Mouse (Mus musculus): ENCODE data around the gene Kif26a. TPM values are rescaled to one million over a fixed set of nuclear protein-coding genes. Genes with fewer than 3 reads are reported as not detected.

The Kif26a gene
- polyA plus RNA-seq, 1 experiment from 2014 or later: 4.4 TPM

GRCm38 (mm10) chr12:112145211-112145874 lies 665 bp upstream of the Kif26a start:
- Histone ChIP-seq H3K4me3 (ENCODE audit: low read length) (peak overlapping the region; percentile 61), H3K4me2 (replicated peaks; ENCODE audit: low read depth, low read length) (peak overlapping the region; percentile 87), H3K27me3 (ENCODE audit: insufficient read depth, low read length) (peaks cover 62% of the 10 kb centered on the region), H3K27ac (ENCODE audit: low read length) (peak overlapping the region; percentile 58; the same call in 1 of the 2 replicates), H3K4me1 (ENCODE audit: insufficient read depth, low read length) (peaks cover 48% of the 10 kb centered on the region), H3K9ac (replicated peaks; ENCODE audit: low read length) (no peak overlapping the region; the same call in 1 of the 2 replicates), H3K36me3 (ENCODE audit: insufficient read depth, low read length) (no peaks in the 10 kb centered on the region), H3K9me3 (ENCODE audit: low read length) (no peaks in the 10 kb centered on the region)
- WGBS: under 1% methylated on average over 37 of the region's 37 CpGs
- ATAC-seq (ENCODE audit: low FRiP score, low TSS enrichment): peak; percentile 47

GRCm38 (mm10) chr12:112147365-112147764 lies 1.4 kb downstream of the Kif26a start:
- no peak for ATAC-seq (ENCODE audit: low FRiP score, low TSS enrichment)
- Histone ChIP-seq H3K36me3 (ENCODE audit: insufficient read depth, low read length) (no peaks in the 10 kb centered on the region), H3K27me3 (ENCODE audit: insufficient read depth, low read length) (peaks cover 46% of the 10 kb centered on the region), H3K9ac (replicated peaks; ENCODE audit: low read length) (peak overlapping the region; percentile 73), H3K27ac (ENCODE audit: low read length) (0 out of 2 replicates have a peak overlapping the region, but pooled peaks have one; percentile 58), H3K4me1 (ENCODE audit: insufficient read depth, low read length) (peaks cover 63% of the 10 kb centered on the region), H3K4me3 (ENCODE audit: low read length) (peak overlapping the region; percentile 61), H3K4me2 (replicated peaks; ENCODE audit: low read depth, low read length) (peak overlapping the region; percentile 87), H3K9me3 (ENCODE audit: low read length) (no peaks in the 10 kb centered on the region)
- WGBS: 39% methylated on average over 5 of the region's 5 CpGs

- Histone ChIP-seq H3K36me3 (ENCODE audit: insufficient read depth, low read length) (no peaks in the 10 kb centered on the region), H3K27me3 (ENCODE audit: insufficient read depth, low read length) (peaks cover 20% of the 10 kb centered on the region), H3K9me3 (ENCODE audit: low read length) (no peaks in the 10 kb centered on the region), H3K4me3 (ENCODE audit: low read length) (no peak overlapping the region), H3K4me1 (ENCODE audit: insufficient read depth, low read length) (peaks cover 49% of the 10 kb centered on the region), H3K9ac (replicated peaks; ENCODE audit: low read length) (no peak overlapping the region), H3K4me2 (replicated peaks; ENCODE audit: low read depth, low read length) (peak overlapping the region; percentile 3; the same call in 1 of the 2 replicates), H3K27ac (ENCODE audit: low read length) (no peak overlapping the region)
- ATAC-seq (ENCODE audit: low FRiP score, low TSS enrichment): no peak
- 40% methylated on average over 7 of the region's 7 CpGs for WGBS
Observed at GRCm38 (mm10) chr12:112150011-112150410, 4.0 kb downstream of the Kif26a start.

- 32% methylated on average over 12 of the region's 12 CpGs for whole genome bisulfite sequencing
- no peaks in the 10 kb centered on the region for H3K36me3 ChIP-seq (ENCODE audit: insufficient read depth, low read length)
- H3K9me3 ChIP-seq (ENCODE audit: low read length): no peaks in the 10 kb centered on the region
- ATAC-seq (ENCODE audit: low FRiP score, low TSS enrichment): peak; percentile 46; the same call in 1 of the 2 replicates
- no peak overlapping the region for H3K9ac ChIP-seq (replicated peaks; ENCODE audit: low read length)
- no peak overlapping the region for H3K4me3 ChIP-seq (ENCODE audit: low read length)
- peaks cover 15% of the 10 kb centered on the region for H3K27me3 ChIP-seq (ENCODE audit: insufficient read depth, low read length)
- peaks cover 42% of the 10 kb centered on the region for H3K4me1 ChIP-seq (ENCODE audit: insufficient read depth, low read length)
- H3K27ac ChIP-seq (ENCODE audit: low read length): peak overlapping the region; percentile 50; the same call in 1 of the 2 replicates
- 0 out of 2 replicates have a peak overlapping the region, but pooled peaks have one; percentile 9 for H3K4me2 ChIP-seq (replicated peaks; ENCODE audit: low read depth, low read length)
Observed at GRCm38 (mm10) chr12:112151244-112151979, 5.4 kb downstream of the Kif26a start.

- peaks cover 37% of the 10 kb centered on the region for H3K4me1 ChIP-seq (ENCODE audit: insufficient read depth, low read length)
- H3K27ac ChIP-seq (ENCODE audit: low read length): peak overlapping the region; percentile 50; the same call in 1 of the 2 replicates
- WGBS: 39% methylated on average over 6 of the region's 6 CpGs
- peak; percentile 0; the same call in 1 of the 2 replicates for ATAC-seq (ENCODE audit: low FRiP score, low TSS enrichment)
- no peak overlapping the region for H3K9ac ChIP-seq (replicated peaks; ENCODE audit: low read length)
- H3K4me3 ChIP-seq (ENCODE audit: low read length): no peak overlapping the region
- H3K27me3 ChIP-seq (ENCODE audit: insufficient read depth, low read length): peaks cover 15% of the 10 kb centered on the region
- no peaks in the 10 kb centered on the region for H3K9me3 ChIP-seq (ENCODE audit: low read length)
- no peaks in the 10 kb centered on the region for H3K36me3 ChIP-seq (ENCODE audit: insufficient read depth, low read length)
- H3K4me2 ChIP-seq (replicated peaks; ENCODE audit: low read depth, low read length): no peak overlapping the region
Observed at GRCm38 (mm10) chr12:112151980-112152362, 6.0 kb downstream of the Kif26a start.

- Histone ChIP-seq H3K4me3 (ENCODE audit: low read length) (no peak overlapping the region), H3K4me1 (ENCODE audit: insufficient read depth, low read length) (peaks cover 28% of the 10 kb centered on the region), H3K27me3 (ENCODE audit: insufficient read depth, low read length) (peaks cover 4% of the 10 kb centered on the region; the same call in 1 of the 2 replicates), H3K4me2 (replicated peaks; ENCODE audit: low read depth, low read length) (no peak overlapping the region), H3K36me3 (ENCODE audit: insufficient read depth, low read length) (no peaks in the 10 kb centered on the region; the same call in 1 of the 2 replicates), H3K9me3 (ENCODE audit: low read length) (no peaks in the 10 kb centered on the region), H3K9ac (replicated peaks; ENCODE audit: low read length) (no peak overlapping the region), H3K27ac (ENCODE audit: low read length) (peak overlapping the region; percentile 69; the same call in 1 of the 2 replicates)
- WGBS: 83% methylated on average over 12 of the region's 12 CpGs
- no peak for ATAC-seq (ENCODE audit: low FRiP score, low TSS enrichment)
Observed at GRCm38 (mm10) chr12:112153597-112153996, 7.6 kb downstream of the Kif26a start.

- WGBS: 51% methylated on average over 5 of the region's 5 CpGs
Observed at GRCm38 (mm10) chr12:112154476-112154875, 8.5 kb downstream of the Kif26a start.

GRCm38 (mm10) chr12:112155218-112156051 lies 9.4 kb downstream of the Kif26a start:
- Histone ChIP-seq H3K27me3 (ENCODE audit: insufficient read depth, low read length) (no peaks in the 10 kb centered on the region), H3K36me3 (ENCODE audit: insufficient read depth, low read length) (no peaks in the 10 kb centered on the region; the same call in 1 of the 2 replicates), H3K4me2 (replicated peaks; ENCODE audit: low read depth, low read length) (no peak overlapping the region), H3K4me1 (ENCODE audit: insufficient read depth, low read length) (peaks cover 23% of the 10 kb centered on the region), H3K9me3 (ENCODE audit: low read length) (no peaks in the 10 kb centered on the region), H3K9ac (replicated peaks; ENCODE audit: low read length) (peak overlapping the region; percentile 52), H3K4me3 (ENCODE audit: low read length) (no peak overlapping the region), H3K27ac (ENCODE audit: low read length) (peak overlapping the region; percentile 77)
- no peak for ATAC-seq (ENCODE audit: low FRiP score, low TSS enrichment)
- 57% methylated on average over 16 of the region's 16 CpGs for WGBS

More at GRCm38 (mm10) chr12:112154476-112154875, 8.5 kb downstream of the Kif26a start:
- H3K9me3 ChIP-seq (ENCODE audit: low read length): no peaks in the 10 kb centered on the region
- no peak overlapping the region for H3K4me3 ChIP-seq (ENCODE audit: low read length)
- peaks cover 30% of the 10 kb centered on the region for H3K4me1 ChIP-seq (ENCODE audit: insufficient read depth, low read length)
- H3K27me3 ChIP-seq (ENCODE audit: insufficient read depth, low read length): no peaks in the 10 kb centered on the region
- no peak for ATAC-seq (ENCODE audit: low FRiP score, low TSS enrichment)
- no peak overlapping the region for H3K4me2 ChIP-seq (replicated peaks; ENCODE audit: low read depth, low read length)
- no peak overlapping the region for H3K9ac ChIP-seq (replicated peaks; ENCODE audit: low read length)
- H3K27ac ChIP-seq (ENCODE audit: low read length): peak overlapping the region; percentile 77; the same call in 1 of the 2 replicates
- no peaks in the 10 kb centered on the region; the same call in 1 of the 2 replicates for H3K36me3 ChIP-seq (ENCODE audit: insufficient read depth, low read length)

GRCm38 (mm10) chr12:112156804-112157203 lies 10.8 kb downstream of the Kif26a start:
- ATAC-seq (ENCODE audit: low FRiP score, low TSS enrichment): no peak
- Histone ChIP-seq H3K9ac (replicated peaks; ENCODE audit: low read length) (no peak overlapping the region), H3K4me3 (ENCODE audit: low read length) (no peak overlapping the region), H3K4me2 (replicated peaks; ENCODE audit: low read depth, low read length) (no peak overlapping the region), H3K27ac (ENCODE audit: low read length) (no peak overlapping the region), H3K36me3 (ENCODE audit: insufficient read depth, low read length) (no peaks in the 10 kb centered on the region; the same call in 1 of the 2 replicates), H3K9me3 (ENCODE audit: low read length) (no peaks in the 10 kb centered on the region), H3K27me3 (ENCODE audit: insufficient read depth, low read length) (no peaks in the 10 kb centered on the region), H3K4me1 (ENCODE audit: insufficient read depth, low read length) (peaks cover 12% of the 10 kb centered on the region)
- WGBS: 85% methylated on average over 6 of the region's 6 CpGs
